Mouse (Mus musculus) intestine, embryonic 16.5 days (tissue): ENCODE results near the gene Nt5c2. TPM values are rescaled to one million over a fixed set of nuclear protein-coding genes. Genes with fewer than 3 reads are reported as not detected.

ENCODE experiments used
- polyA plus RNA-seq: library from polyadenylated mRNA; unstranded; fragments of >200 nt; fragmentation: Nextera tagmentation; extraction: Ambion mirVana; gene quantifications from 2 replicates; pipeline ENCODE4 v1.2.1, GENCODE M21; 2015

Gene Nt5c2
- polyA plus RNA-seq, 1 experiment from 2014 or later = 45.3 TPM

Other genes starting within 250 kb of the Nt5c2 start
- 5.6 and 7.9 TPM in 2 replicates for gene Ina, start 455 bp downstream of the Nt5c2 start, polyA plus RNA-seq
- gene Pcgf6, start 35.8 kb upstream of the Nt5c2 start, polyA plus RNA-seq = 16.1 and 16.7 TPM in 2 replicates
- gene Taf5, start 52.6 kb upstream of the Nt5c2 start, polyA plus RNA-seq = 3.6 and 3.8 TPM in 2 replicates
- gene Usmg5, start 75.5 kb upstream of the Nt5c2 start, polyA plus RNA-seq = 1,592 and 1,616 TPM in 2 replicates
- 7.1 and 7.4 TPM in 2 replicates for gene Pdcd11, start 75.6 kb upstream of the Nt5c2 start, polyA plus RNA-seq
- gene Calhm2, start 123.1 kb upstream of the Nt5c2 start, polyA plus RNA-seq = 5.8 and 6.4 TPM in 2 replicates
- not detected in 2 replicates for gene Calhm1, start 129.1 kb upstream of the Nt5c2 start, polyA plus RNA-seq
- 0.88 and 1.1 TPM in 2 replicates for gene Calhm3, start 142.6 kb upstream of the Nt5c2 start, polyA plus RNA-seq
- gene Neurl1a, start 163.7 kb upstream of the Nt5c2 start, polyA plus RNA-seq = 3.7 and 4.2 TPM in 2 replicates